Mouse (Mus musculus) macrophage (primary cell): Measurements from ENCODE around the gene Pgpep1l. TPM values are rescaled to one million over a fixed set of nuclear protein-coding genes. Genes with fewer than 3 reads are reported as not detected.

ENCODE experiments used
- H3K27ac ChIP-seq: fragments of 350-480 bp; formaldehyde crosslinking; 2 replicates; pipeline ENCODE4 v1.9.0; 2021
- H3K36me3 ChIP-seq: fragments of 350-480 bp; formaldehyde crosslinking; 2 replicates; pipeline ENCODE4 v1.9.0; 2021; ENCODE audit errors: inconsistent target
- H3K4me3 ChIP-seq: fragments of 350-480 bp; formaldehyde crosslinking; 2 replicates; pipeline ENCODE4 v1.9.0; 2021; ENCODE audit errors: inconsistent target
- H3K79me2 ChIP-seq: fragments of 350-480 bp; formaldehyde crosslinking; 2 replicates; pipeline ENCODE4 v1.9.0; 2021; ENCODE audit errors: inconsistent target
- WGBS: methylation state at CpG from one replicate; pipeline ENCODE4 v1.1.7; 2026; ENCODE audit warnings: inconsistent platforms; ENCODE audit not compliant: missing documents; 5-methylcytosine and 5-hydroxymethylcytosine counted together
- polyA plus RNA-seq: library from polyadenylated mRNA; stranded (reverse); fragments of 250-400 nt; gene quantifications from 3 replicates; pipeline ENCODE4 v1.2.4, GENCODE M21; 2018; ENCODE audit warnings: inconsistent platforms

Gene Pgpep1l
- polyA plus RNA-seq, 1 experiment from 2014 or later = 0.27 TPM

DNA sequence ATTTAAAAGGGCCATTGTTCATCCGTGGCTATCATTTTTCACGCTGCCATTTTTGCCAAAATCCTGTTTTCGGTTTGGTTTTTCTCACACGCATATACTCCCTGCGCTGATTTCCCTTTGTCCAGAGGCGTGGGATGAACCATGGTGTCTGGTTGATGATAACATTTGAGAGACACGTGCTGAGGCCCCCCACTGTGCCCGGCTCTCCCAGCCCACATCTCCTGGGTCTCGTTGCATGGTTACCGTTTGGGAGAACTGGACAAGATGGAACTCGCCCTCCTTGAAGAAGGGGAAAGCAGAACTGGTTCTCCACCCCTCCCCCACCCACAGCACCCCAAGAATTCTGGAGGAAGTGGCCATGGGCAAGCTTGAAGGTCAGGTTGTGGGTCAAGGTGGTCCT lies 37.0 kb downstream of the Pgpep1l start:
- H3K79me2 ChIP-seq = no peaks in the 10 kb centered on the region
- 91% methylated on average over 9 of the region's 11 CpGs for WGBS
- H3K36me3 ChIP-seq = no peaks in the 10 kb centered on the region
- no peak overlapping the region for H3K27ac ChIP-seq
- H3K4me3 ChIP-seq = no peak overlapping the region

DNA sequence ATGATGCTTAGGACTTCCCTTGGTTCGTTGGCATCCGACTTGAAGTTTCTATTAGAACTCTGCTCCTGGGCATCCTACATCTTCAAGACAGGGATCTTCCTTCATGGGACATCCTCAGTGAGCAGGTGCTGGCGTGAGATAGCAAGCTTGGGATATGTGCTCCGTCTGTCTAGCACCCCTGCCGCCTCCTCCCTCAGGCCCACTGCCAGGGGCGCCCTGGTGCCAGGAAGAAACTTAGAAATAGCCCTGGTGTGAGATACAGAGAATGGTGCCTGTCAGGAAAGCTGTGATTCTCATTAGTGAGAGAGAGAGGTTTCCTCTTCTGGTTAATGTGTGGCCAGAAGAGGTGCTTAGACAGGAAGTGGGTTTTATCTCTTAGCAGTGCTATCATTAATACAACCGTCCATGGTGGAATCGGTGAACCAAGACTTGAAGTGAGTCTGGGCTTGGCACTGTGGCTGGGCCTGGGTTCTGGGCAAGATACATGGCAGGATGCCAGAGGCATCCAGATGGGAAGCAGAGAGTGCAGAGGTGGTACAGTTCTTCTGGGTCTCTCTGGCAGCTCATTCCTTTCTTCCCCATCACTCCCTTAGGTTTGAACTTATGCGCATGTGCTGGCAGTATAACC lies 38.5 kb downstream of the Pgpep1l start:
- Histone ChIP-seq H3K27ac (no peak overlapping the region), H3K36me3 (no peaks in the 10 kb centered on the region), H3K4me3 (no peak overlapping the region), H3K79me2 (no peaks in the 10 kb centered on the region)
- 88% methylated on average over 9 of the region's 9 CpGs for WGBS

DNA sequence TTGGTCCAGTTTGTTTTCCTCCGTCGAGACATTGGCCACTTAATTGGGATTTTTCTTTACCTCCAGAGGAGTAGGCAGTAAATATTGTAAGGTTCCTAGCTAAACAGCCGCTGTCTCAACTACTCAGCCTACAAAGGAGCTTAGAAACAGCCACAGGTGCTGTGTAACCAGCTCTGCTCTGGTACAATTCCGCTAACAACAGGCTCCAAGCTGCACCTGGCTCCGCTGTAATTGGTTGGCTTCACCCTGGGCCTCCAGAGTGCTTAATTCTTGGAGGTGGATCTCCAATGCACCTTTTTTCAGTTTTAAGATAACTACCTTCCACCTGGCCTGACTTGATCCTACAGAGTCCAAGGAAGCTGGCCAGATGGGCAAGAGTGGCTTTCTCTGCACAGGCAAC lies 40.0 kb downstream of the Pgpep1l start:
- H3K79me2 ChIP-seq = no peaks in the 10 kb centered on the region
- H3K4me3 ChIP-seq = no peak overlapping the region
- H3K36me3 ChIP-seq = no peaks in the 10 kb centered on the region
- 97% methylated on average over 5 of the region's 5 CpGs for WGBS
- no peak overlapping the region for H3K27ac ChIP-seq

DNA sequence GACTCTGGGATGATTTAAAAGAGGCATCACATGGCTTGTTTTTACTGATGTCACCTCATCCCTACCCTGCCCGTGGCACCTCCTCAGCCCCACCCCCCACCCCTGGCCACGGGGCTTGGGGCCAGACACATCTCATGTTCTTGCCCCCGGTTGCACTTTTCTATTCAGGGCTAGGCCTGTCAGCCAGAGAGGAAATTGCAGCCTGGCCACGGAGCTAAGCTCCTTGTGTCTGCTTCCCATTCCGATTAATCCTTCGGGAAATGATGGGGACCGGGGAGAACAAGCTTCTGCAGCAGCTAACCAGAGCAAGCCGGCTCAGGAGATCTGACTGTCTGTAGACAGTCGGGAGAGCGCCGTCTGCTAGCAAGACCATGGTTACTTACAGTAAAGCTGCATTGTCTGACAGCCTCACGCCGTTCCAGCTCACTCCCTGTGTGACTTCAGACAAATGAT lies 40.7 kb downstream of the Pgpep1l start:
- Histone ChIP-seq H3K4me3 (no peak overlapping the region), H3K27ac (no peak overlapping the region), H3K79me2 (no peaks in the 10 kb centered on the region), H3K36me3 (no peaks in the 10 kb centered on the region)
- 80% methylated on average over 11 of the region's 13 CpGs for WGBS

DNA sequence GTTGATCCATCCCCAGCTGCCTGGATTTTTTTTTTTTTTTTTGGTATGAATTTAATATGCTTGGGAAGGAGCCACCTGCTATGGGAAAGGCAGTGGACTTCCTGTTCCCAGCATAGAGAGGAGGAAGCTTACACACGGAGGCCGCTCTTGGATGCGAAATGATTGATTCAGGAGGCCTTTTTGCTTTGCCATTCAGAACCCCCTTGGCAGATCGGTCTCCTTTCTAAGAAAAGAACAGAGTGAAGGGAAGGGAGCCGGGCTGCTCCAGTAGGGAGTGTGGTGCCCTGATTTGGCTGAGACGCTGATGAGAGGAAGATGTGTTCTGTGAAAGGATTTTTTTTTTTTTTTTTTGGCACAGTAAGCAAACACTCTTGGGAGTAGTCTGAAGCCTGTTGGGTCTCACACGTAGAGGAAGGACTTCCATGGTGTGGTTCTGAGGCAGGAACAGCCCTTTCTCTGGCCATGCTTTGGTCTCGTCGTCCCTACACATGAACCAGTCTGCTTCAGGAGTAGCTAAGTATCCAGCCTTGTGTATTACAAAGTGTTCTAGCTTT lies 42.3 kb downstream of the Pgpep1l start:
- WGBS = 92% methylated on average over 9 of the region's 9 CpGs
- Histone ChIP-seq H3K36me3 (no peaks in the 10 kb centered on the region), H3K79me2 (no peaks in the 10 kb centered on the region), H3K4me3 (no peak overlapping the region), H3K27ac (no peak overlapping the region)

DNA sequence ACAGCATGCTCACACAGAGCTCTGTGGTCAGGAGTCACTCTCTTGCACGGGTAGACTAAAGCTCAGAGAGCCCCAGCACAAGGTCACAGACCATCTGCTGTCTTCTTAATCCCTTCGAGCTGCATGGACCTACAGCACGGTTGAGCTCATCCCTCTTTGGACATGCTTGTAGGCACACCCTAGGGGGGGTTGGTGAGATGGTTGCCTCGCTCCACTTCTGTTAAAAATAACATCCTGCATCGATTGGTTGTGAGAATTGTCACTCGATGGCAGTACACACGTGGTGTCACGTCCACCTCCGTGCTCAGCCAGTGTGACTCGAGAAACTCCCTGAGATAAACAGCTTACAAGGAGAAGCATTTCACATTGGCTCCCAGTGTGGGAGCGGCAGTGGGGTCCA lies 45.2 kb downstream of the Pgpep1l start:
- Histone ChIP-seq H3K27ac (no peak overlapping the region), H3K4me3 (no peak overlapping the region), H3K36me3 (no peaks in the 10 kb centered on the region), H3K79me2 (no peaks in the 10 kb centered on the region)
- 93% methylated on average over 11 of the region's 11 CpGs for WGBS

DNA sequence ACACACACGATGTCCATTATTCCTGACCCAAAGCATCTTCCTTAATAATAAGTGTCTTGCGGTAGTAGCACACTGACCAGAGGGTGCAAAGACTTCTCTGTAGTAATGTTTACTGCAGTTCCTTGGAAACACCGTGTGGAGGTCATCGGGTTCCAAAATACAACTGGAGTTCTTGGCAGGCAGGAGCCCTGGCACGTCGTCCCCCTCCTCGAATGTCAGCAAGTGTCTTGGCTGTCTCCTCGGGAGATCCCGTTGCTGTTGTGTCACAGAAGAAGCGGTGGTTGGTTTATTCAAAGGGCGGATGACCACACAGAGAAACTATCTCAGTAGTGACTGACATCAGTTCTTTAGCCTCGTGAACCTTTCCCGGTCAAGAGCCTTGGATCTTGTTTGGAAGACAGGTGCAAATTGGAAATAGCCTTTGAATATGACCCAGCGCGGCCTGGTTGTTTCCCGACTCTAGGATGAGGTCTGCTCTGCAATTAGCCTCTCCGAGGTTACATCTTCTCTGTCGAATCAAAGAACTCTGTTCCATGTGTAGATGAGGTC lies 48.4 kb downstream of the Pgpep1l start:
- Histone ChIP-seq H3K4me3 (no peak overlapping the region), H3K27ac (no peak overlapping the region), H3K79me2 (no peaks in the 10 kb centered on the region), H3K36me3 (no peaks in the 10 kb centered on the region)
- WGBS = 95% methylated on average over 18 of the region's 18 CpGs

DNA sequence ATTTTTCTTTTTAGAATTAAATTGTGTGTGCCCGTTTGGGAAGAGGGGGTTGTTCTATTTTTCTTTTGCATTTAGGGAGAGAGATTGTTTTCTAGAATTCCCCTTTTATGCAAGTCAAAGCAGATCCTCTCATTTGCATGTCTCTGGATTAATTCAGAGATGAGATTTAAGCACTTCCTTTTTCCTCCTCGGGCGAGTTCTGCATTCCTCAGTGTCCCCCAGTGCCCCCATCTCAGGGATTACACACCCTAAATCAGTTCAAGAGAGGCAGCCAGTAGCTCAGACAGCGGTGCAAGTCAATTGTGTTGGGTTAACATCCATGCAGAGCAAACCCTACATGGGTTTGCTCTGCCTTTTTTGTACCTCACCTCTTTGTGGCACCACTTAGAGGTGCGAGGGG lies 50.2 kb downstream of the Pgpep1l start:
- no peak overlapping the region for H3K4me3 ChIP-seq
- H3K79me2 ChIP-seq = no peaks in the 10 kb centered on the region
- 66% methylated on average over 5 of the region's 5 CpGs for whole genome bisulfite sequencing
- H3K27ac ChIP-seq = no peak overlapping the region
- H3K36me3 ChIP-seq = no peaks in the 10 kb centered on the region

DNA sequence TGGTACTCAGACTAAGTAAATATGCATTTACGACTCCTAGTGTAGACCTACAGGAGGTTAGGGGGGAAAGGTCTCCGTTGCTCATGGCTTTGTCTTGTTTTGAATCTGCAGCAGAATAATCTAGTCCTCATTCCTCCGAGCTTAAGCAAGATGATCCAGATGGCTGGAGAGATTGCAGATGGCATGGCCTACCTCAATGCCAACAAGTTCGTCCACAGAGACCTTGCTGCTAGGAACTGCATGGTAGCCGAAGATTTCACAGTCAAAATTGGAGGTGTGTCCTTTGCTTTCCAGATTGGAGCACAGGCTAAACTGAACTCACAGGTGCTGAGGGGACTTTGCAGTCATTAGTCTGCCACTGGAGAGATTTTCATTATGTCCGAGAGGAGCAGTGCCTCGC lies 52.1 kb downstream of the Pgpep1l start:
- no peaks in the 10 kb centered on the region for H3K79me2 ChIP-seq
- no peak overlapping the region for H3K4me3 ChIP-seq
- no peaks in the 10 kb centered on the region for H3K36me3 ChIP-seq
- no peak overlapping the region for H3K27ac ChIP-seq
- 91% methylated on average over 7 of the region's 7 CpGs for WGBS

DNA sequence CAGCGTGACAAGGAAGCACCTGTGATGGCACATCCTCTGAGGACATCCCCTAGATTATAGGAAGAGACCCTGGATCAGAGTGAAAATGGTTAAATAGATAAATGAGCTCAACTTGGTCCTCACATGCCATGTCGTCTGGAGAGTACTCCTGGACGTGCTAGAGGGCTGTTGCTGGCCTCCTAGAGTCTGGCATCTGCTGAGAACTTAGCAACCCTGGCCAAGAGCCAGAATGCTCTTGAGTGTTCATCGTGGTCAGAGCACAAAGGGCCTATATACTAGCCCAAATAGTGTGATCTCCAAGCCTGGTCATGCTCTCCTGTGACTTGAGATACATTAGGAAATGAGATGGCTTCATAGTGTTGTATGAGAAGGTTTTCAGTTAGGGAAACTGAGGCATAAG lies 53.6 kb downstream of the Pgpep1l start:
- no peaks in the 10 kb centered on the region for H3K36me3 ChIP-seq
- 82% methylated on average over 4 of the region's 4 CpGs for WGBS
- H3K27ac ChIP-seq = no peak overlapping the region
- H3K79me2 ChIP-seq = no peaks in the 10 kb centered on the region
- H3K4me3 ChIP-seq = no peak overlapping the region

DNA sequence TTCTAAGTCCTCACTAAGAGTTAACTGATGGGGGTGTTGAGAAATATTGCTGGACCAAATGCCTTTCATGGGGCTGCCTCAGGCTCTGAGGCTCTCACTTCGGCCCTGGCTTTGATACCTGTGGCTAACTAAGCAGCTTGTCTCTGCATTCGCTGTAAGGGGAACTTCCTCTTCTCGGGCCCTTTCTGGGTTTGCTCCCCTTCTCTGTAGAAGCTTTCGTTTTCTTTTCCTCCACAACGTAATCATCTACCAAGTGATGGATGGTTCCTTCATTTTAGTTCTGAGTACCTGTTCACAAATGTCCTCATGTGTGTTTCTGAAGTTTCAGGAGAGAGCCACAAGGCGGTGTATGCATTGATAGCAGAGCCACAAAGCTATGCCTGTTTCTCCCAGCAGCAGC lies 55.0 kb downstream of the Pgpep1l start:
- WGBS = 26% methylated on average over 6 of the region's 6 CpGs

DNA sequence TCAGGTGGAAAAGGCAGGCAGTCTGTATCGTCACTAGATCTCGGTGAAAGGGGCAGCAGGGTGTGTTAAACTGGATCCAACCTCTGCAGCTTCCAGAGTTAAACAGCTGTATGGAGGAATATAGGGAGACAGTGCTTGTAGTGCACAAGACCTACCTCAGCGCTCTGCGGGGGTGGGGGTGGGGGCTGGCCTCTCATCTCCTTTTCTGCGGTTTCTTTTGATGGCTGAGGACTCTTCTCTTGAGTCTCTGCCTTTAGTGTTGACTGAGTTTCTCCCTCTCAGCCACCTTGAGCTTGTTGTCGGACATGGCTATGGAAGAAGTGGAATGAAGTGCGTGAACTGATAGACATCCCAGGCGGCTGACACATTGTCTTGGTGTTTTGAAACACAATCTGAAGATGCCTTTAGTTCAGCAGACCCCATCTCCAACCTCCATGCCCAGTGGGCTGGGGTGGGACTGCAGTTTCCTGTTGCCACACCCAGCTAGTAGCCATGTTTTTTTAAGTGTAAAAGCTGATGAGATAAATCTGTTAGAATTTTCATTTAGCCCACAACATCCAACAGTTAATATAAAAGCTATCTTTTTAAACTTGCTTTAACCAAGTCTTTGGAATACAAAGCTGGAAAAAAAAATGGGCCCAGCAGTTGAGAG lies 58.1 kb downstream of the Pgpep1l start:
- Histone ChIP-seq H3K27ac (no peak overlapping the region), H3K36me3 (no peaks in the 10 kb centered on the region)
- WGBS = 93% methylated on average over 5 of the region's 8 CpGs

More for the DNA sequence above, 55.0 kb downstream of the Pgpep1l start:
- H3K36me3 ChIP-seq = no peaks in the 10 kb centered on the region
- no peaks in the 10 kb centered on the region for H3K79me2 ChIP-seq
- H3K4me3 ChIP-seq = no peak overlapping the region
- H3K27ac ChIP-seq = no peak overlapping the region

DNA sequence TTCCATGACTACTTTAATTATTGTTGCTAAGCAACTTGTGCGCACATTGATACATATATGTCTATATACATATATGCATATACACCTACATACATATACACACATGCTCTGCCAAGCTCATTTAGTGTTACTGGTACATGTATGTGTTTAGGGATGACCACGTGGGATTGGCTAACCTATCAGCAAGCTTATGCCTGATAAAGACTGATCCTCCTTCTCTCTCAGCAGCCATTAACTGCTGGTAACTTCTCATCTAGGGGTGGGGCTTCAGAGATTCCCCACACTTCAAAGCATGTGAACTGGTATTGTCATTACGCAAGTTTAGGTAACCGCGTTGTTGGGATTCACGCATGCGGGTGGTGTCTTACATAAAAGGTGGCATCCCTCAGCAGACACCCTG lies 64.4 kb downstream of the Pgpep1l start:
- WGBS = 88% methylated on average over 7 of the region's 7 CpGs
- H3K79me2 ChIP-seq = no peaks in the 10 kb centered on the region
- H3K4me3 ChIP-seq = no peak overlapping the region
- H3K27ac ChIP-seq = no peak overlapping the region
- H3K36me3 ChIP-seq = no peaks in the 10 kb centered on the region; the same call in 1 of the 2 replicates

More for the DNA sequence above, 58.1 kb downstream of the Pgpep1l start:
- Histone ChIP-seq H3K79me2 (no peaks in the 10 kb centered on the region), H3K4me3 (no peak overlapping the region)

DNA sequence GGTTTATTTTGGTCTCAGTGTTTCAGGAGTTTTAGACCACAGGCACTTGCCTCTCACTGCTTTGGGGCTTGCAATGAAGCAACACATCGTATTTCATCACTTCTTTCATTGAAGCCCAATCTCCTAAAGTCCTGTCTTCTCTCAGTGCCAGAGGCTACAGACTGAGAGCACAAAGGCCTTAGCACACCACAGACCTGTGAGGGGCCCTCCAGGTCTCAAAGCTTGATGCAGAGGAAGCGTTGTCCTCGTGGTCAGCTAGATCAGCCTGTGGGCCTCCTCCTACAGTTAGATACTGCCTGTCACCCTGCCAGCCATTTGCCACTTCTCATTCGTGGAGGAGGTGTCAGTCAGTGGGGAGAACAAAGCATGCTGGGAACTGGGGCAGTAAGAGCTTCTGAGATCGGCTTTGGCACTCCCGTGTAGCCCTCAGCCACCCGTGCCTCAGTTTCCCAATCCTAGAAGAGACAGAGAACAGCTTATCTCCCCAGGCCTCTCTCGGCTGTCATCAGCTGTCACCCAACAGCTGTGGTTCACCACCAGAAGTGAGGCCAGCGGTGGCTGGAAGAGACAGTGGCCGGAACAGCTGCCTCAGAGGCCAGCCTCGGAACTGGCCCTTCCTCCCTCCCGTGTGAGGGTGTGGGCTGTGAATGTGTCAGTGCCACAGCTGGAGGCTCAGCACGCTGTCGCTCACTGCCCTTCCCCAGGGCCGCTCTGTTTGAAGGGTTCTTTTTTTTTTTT lies 69.9 kb downstream of the Pgpep1l start:
- 63% methylated on average over 15 of the region's 15 CpGs for WGBS
- H3K27ac ChIP-seq = no peak overlapping the region
- peaks cover 5% of the 10 kb centered on the region; the same call in 1 of the 2 replicates for H3K36me3 ChIP-seq
- H3K79me2 ChIP-seq = no peaks in the 10 kb centered on the region
- no peak overlapping the region for H3K4me3 ChIP-seq
